Mouse (Mus musculus) intestine, embryonic 15.5 days (tissue): ENCODE measurements around the gene Tgfbr3l. TPM values are rescaled to one million over a fixed set of nuclear protein-coding genes. Genes with fewer than 3 reads are reported as not detected.

ENCODE experiments used
- ATAC-seq: fragments of 200-750 bp; cut with Nextera tagmentation; 2 replicates; pipeline ENCODE4 v1.8.0; 2017; ENCODE audit warnings: moderate TSS enrichment, moderate library complexity
- H3K27ac ChIP-seq: fragments of 300-500 bp; sonication (generic); 2 replicates; pipeline ENCODE4 v1.5.1; 2015; ENCODE audit warnings: mild to moderate bottlenecking, inconsistent platforms
- H3K27me3 ChIP-seq: fragments of 300-500 bp; sonication (generic); replicated peaks from 2 replicates; pipeline ENCODE4 v1.6.1; 2015; ENCODE audit warnings: inconsistent platforms
- H3K36me3 ChIP-seq: fragments of 300-500 bp; sonication (generic); 2 replicates; pipeline ENCODE4 v1.6.1; 2015; ENCODE audit warnings: inconsistent platforms
- H3K4me1 ChIP-seq: fragments of 300-500 bp; sonication (generic); replicated peaks from 2 replicates; pipeline ENCODE4 v1.6.1; 2015; ENCODE audit warnings: inconsistent platforms
- H3K4me2 ChIP-seq: fragments of 300-500 bp; sonication (generic); replicated peaks from 2 replicates; pipeline ENCODE4 v1.6.1; 2015; ENCODE audit warnings: mild to moderate bottlenecking, inconsistent platforms
- H3K4me3 ChIP-seq: fragments of 300-500 bp; sonication (generic); replicated peaks from 2 replicates; pipeline ENCODE4 v1.5.1; 2015; ENCODE audit warnings: inconsistent platforms
- H3K9ac ChIP-seq: fragments of 300-500 bp; sonication (generic); 2 replicates; pipeline ENCODE4 v1.6.1; 2015; ENCODE audit warnings: inconsistent platforms
- H3K9me3 ChIP-seq: fragments of 300-500 bp; sonication (generic); 2 replicates; pipeline ENCODE4 v1.6.1; 2016; ENCODE audit warnings: inconsistent platforms
- WGBS: fragments of 180-500 bp; shearing (Covaris S2); methylation state at CpG from one replicate; pipeline ENCODE4 v1.1.7; 2015; 5-methylcytosine and 5-hydroxymethylcytosine counted together
- polyA plus RNA-seq: library from polyadenylated mRNA; unstranded; fragments of >200 nt; fragmentation: Nextera tagmentation; extraction: Ambion mirVana; gene quantifications from 2 replicates; pipeline ENCODE4 v1.2.1, GENCODE M21; 2015

Gene Tgfbr3l
- polyA plus RNA-seq = 2.3 and 3.0 TPM in 2 replicates

DNA sequence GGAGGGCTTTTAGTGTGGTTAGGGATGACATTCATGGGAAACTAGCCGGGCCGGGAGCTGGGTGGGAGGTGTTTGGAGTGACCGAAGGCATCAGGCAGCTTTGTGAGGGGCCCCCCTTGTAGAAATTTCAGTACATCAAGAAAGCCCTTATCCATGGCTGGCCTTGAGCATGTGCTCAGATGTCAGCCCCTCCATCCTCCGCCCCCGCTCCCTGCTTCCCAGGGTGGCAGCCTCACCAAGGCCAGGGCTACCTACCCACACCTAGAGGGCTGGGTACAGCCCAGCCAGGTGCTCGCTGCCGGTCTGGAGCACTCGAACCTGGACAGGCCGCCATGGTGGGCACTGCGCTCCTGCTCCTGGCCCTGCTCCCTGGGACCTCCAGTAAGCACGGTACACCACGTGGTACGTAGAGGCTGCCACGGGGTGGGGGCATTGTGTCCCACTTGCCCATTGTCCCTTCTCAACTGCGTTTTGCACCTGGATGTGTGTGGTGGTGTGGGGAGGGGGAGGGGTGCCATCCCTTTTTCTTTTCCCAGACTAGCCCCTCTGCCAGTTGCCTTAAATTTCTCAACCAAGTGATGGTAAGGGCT is at the start of gene Tgfbr3l:
Gene Tgfbr3l, plus strand, starts transcription at position 264 of the 590 bp plus-strand sequence.
- 77% methylated on average over 15 of the region's 15 CpGs for WGBS

GRCm38 (mm10) chr8:4201321-4201720 is 46.7 kb upstream of the Tgfbr3l start:
- H3K36me3 ChIP-seq = no peaks in the 10 kb centered on the region
- peaks cover 10% of the 10 kb centered on the region for H3K4me1 ChIP-seq
- no peaks in the 10 kb centered on the region for H3K27me3 ChIP-seq
- no peaks in the 10 kb centered on the region for H3K9me3 ChIP-seq
- H3K4me3 ChIP-seq = no peak overlapping the region
- H3K9ac ChIP-seq = no peak overlapping the region
- no peak for ATAC-seq
- H3K4me2 ChIP-seq = no peak overlapping the region
- 63% methylated on average over 2 of the region's 2 CpGs for WGBS
- H3K27ac ChIP-seq = no peak overlapping the region

More for the DNA sequence above, at the start of gene Tgfbr3l:
- Histone ChIP-seq H3K36me3 (peaks cover 46% of the 10 kb centered on the region), H3K4me3 (no peak within 1 kb of the TSS), H3K9me3 (no peaks in the 10 kb centered on the region), H3K27me3 (no peaks in the 10 kb centered on the region), H3K9ac (no peak within 1 kb of the TSS), H3K4me2 (peak within 1 kb of the TSS; percentile 14; the same call in 1 of the 2 replicates), H3K4me1 (peaks cover 19% of the 10 kb centered on the region), H3K27ac (0 out of 2 replicates have a peak within 1 kb of the TSS, but pooled peaks have one; percentile 27)
- no peak for ATAC-seq

- H3K4me1 ChIP-seq = peaks cover 21% of the 10 kb centered on the region
- H3K27ac ChIP-seq = no peak overlapping the region
- H3K4me2 ChIP-seq = peak overlapping the region; percentile 46
- ATAC-seq = peak; percentile 46; the same call in 1 of the 2 replicates
- 0 out of 2 replicates have a peak overlapping the region, but pooled peaks have one; percentile 7 for H3K4me3 ChIP-seq
- 41% methylated on average over 38 of the region's 38 CpGs for WGBS
- no peaks in the 10 kb centered on the region for H3K27me3 ChIP-seq
- no peaks in the 10 kb centered on the region for H3K9me3 ChIP-seq
- H3K9ac ChIP-seq = 0 out of 2 replicates have a peak overlapping the region, but pooled peaks have one; percentile 1
- H3K36me3 ChIP-seq = peaks cover 9% of the 10 kb centered on the region; the same call in 1 of the 2 replicates
Observed at GRCm38 (mm10) chr8:4205246-4206123, 42.5 kb upstream of the Tgfbr3l start.

GRCm38 (mm10) chr8:4206182-4207015 is 41.6 kb upstream of the Tgfbr3l start:
- 22% methylated on average over 44 of the region's 44 CpGs for WGBS
- peak overlapping the region; percentile 7; the same call in 1 of the 2 replicates for H3K4me3 ChIP-seq
- no peaks in the 10 kb centered on the region for H3K9me3 ChIP-seq
- peaks cover 9% of the 10 kb centered on the region; the same call in 1 of the 2 replicates for H3K36me3 ChIP-seq
- ATAC-seq = peak; percentile 65
- H3K9ac ChIP-seq = 0 out of 2 replicates have a peak overlapping the region, but pooled peaks have one; percentile 1
- H3K27me3 ChIP-seq = no peaks in the 10 kb centered on the region
- H3K4me2 ChIP-seq = peak overlapping the region; percentile 46
- H3K27ac ChIP-seq = peak overlapping the region; percentile 48
- H3K4me1 ChIP-seq = peaks cover 21% of the 10 kb centered on the region

DNA sequence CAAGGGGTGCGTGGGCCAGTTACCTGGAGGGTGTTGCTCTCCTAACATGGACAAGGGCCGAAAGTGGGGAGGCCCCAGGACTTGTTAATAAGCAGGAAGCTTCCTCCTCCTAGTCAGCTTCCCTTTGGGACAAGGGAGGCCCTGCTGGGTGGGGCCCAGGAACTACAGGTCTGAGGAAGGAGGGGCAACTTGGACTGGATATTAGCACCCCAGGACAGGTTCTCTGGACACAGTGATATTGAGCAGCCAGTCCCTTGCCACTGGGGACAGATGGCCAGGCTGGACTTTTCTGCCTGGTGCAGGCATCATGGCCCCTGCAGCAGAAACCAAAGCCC is 41.0 kb upstream of the Tgfbr3l start:
- peaks cover 9% of the 10 kb centered on the region; the same call in 1 of the 2 replicates for H3K36me3 ChIP-seq
- WGBS = 40% methylated on average over 2 of the region's 2 CpGs
- no peaks in the 10 kb centered on the region for H3K27me3 ChIP-seq
- H3K4me2 ChIP-seq = peak overlapping the region; percentile 46
- peaks cover 21% of the 10 kb centered on the region for H3K4me1 ChIP-seq
- 0 out of 2 replicates have a peak overlapping the region, but pooled peaks have one; percentile 7 for H3K4me3 ChIP-seq
- peak; percentile 64 for ATAC-seq
- no peaks in the 10 kb centered on the region for H3K9me3 ChIP-seq
- no peak overlapping the region for H3K9ac ChIP-seq
- peak overlapping the region; percentile 48 for H3K27ac ChIP-seq

- Histone ChIP-seq H3K4me1 (peaks cover 44% of the 10 kb centered on the region), H3K4me2 (no peak overlapping the region), H3K9ac (no peak overlapping the region), H3K36me3 (peaks cover 9% of the 10 kb centered on the region; the same call in 1 of the 2 replicates), H3K27ac (no peak overlapping the region), H3K27me3 (peaks cover 7% of the 10 kb centered on the region), H3K9me3 (no peaks in the 10 kb centered on the region), H3K4me3 (no peak overlapping the region)
- 76% methylated on average over 6 of the region's 6 CpGs for WGBS
- no peak for ATAC-seq
Observed at GRCm38 (mm10) chr8:4211097-4211496, 36.9 kb upstream of the Tgfbr3l start.

DNA sequence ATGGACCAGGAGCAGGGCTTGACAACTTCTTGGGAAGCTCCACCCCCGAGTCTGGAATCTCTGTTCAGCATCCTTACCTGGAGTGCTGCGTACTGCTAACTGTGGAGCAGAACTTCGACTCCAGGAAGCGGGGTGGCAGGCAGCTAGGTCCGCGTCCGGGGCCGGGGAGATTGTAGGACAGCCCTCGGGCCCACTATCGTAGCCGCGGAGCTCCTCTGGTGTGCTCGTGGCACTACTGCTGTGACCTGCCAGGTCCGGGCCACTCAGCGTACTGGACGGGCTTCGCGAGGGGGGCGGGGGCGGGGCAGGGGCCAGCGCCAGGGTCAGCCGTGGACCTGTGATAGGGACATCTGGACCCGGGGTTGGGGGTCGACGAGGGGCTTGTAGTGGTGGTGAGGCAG is 35.2 kb upstream of the Tgfbr3l start:
- Histone ChIP-seq H3K9me3 (no peaks in the 10 kb centered on the region), H3K9ac (peak overlapping the region; percentile 56), H3K27me3 (peaks cover 22% of the 10 kb centered on the region), H3K27ac (0 out of 2 replicates have a peak overlapping the region, but pooled peaks have one; percentile 56), H3K4me1 (peaks cover 45% of the 10 kb centered on the region), H3K36me3 (peaks cover 9% of the 10 kb centered on the region; the same call in 1 of the 2 replicates), H3K4me3 (peak overlapping the region; percentile 47), H3K4me2 (peak overlapping the region; percentile 96)
- ATAC-seq = peak; percentile 16
- WGBS = 1% methylated on average over 25 of the region's 25 CpGs

DNA sequence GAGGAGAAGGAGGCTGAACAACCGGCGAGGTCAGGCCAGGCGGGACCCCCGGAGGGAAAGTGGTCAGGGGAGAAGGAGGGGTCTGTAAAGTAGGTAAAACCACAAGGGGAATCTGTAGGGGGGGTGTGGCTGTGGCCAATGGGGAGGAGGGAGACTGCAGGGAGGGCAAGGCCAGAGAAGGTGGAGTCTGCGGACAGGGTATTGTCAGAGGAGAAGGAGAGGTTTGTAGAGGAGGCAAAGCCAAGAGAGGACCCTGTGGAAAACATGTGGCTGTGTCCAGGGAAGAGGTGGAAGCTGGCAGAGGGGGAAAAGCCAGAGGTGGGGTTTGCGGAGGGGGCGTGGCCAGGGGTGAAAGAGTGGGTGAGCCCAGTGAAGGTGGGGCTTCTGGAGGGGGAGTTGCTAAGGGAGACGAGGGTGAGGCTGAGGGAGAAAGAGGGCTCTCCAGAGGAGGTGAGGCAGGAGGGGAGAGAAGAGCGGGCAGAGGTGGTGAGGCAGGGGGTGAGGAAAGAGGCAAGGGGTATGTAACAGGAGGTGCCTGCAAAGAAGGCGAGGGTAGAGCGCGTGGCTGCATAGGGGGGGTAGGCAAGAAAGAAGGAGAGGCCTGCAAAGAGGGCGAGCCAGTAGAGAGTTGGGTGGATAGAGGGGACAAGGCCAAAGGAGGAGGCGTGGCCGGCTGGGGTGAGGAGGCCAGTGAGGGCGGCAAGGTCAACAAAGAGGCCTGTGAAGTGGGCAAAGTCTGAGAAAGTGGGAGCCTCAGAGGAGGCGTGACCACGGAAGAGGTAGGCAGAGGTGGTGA is 34.6 kb upstream of the Tgfbr3l start:
- Histone ChIP-seq H3K27me3 (peaks cover 23% of the 10 kb centered on the region), H3K4me3 (peak overlapping the region; percentile 47), H3K36me3 (peaks cover 9% of the 10 kb centered on the region; the same call in 1 of the 2 replicates), H3K4me1 (peaks cover 45% of the 10 kb centered on the region), H3K4me2 (peak overlapping the region; percentile 96), H3K27ac (peak overlapping the region; percentile 81), H3K9ac (peak overlapping the region; percentile 56), H3K9me3 (no peaks in the 10 kb centered on the region)
- WGBS = 5% methylated on average over 18 of the region's 18 CpGs
- peak; percentile 76 for ATAC-seq

DNA sequence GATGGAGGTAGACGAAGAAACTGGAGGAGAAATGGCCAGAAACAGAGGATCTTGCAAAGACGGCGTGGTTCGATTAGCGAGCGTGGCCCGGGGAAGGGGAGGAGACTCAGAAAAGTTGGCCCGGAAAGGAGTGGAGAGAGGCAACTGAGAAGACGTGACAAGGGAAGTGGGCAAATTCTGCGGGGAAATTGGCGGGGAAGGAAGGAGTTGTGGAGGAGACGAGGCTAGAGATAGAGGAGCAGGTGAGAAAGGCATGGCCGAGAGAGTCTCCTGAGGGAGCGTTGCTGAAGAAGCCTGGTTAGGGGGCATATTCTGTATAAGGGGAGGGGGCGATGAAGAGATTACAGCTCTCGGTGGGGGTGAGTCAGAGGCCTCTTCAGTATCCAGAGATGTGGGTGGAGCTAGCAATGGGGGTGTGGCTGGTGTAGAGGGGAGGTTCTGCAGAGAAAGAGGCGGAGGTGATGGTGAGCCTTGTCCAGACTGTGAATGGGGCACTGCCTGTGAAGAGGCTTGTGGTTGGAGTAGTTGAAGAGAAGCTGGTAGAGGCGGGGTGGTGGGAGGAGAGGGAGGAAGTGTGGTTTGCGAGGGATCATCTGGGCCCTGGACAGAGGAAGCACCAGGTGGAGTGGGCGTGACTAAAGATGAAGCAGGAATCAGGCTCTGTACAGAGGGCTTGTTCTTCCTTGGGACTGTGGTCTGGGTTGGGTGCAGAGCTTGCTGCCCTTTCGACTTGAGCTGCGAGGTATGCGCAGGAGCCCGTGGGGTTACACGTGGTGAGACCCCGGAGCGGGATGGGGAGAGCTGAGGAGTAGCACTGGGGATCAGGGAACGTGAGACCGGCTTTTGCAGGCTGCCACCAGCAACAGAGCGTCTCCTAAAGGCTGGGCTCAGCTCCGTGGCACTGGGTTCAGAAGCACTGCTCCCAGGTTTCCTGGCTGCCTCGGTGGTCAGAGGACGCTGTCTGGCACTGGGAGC is 33.7 kb upstream of the Tgfbr3l start:
- peaks cover 45% of the 10 kb centered on the region for H3K4me1 ChIP-seq
- peak overlapping the region; percentile 96 for H3K4me2 ChIP-seq
- ATAC-seq = peak; percentile 80
- peaks cover 23% of the 10 kb centered on the region for H3K27me3 ChIP-seq
- no peaks in the 10 kb centered on the region for H3K9me3 ChIP-seq
- H3K36me3 ChIP-seq = peaks cover 7% of the 10 kb centered on the region; the same call in 1 of the 2 replicates
- peak overlapping the region; percentile 56; the same call in 1 of the 2 replicates for H3K9ac ChIP-seq
- H3K4me3 ChIP-seq = peak overlapping the region; percentile 47
- peak overlapping the region; percentile 81 for H3K27ac ChIP-seq
- WGBS = 8% methylated on average over 33 of the region's 33 CpGs

- H3K9ac ChIP-seq = peak overlapping the region; percentile 57; the same call in 1 of the 2 replicates
- H3K27me3 ChIP-seq = peaks cover 23% of the 10 kb centered on the region
- peaks cover 45% of the 10 kb centered on the region for H3K4me1 ChIP-seq
- H3K36me3 ChIP-seq = no peaks in the 10 kb centered on the region
- peak overlapping the region; percentile 97 for H3K4me2 ChIP-seq
- H3K9me3 ChIP-seq = no peaks in the 10 kb centered on the region
- ATAC-seq = no peak
- H3K27ac ChIP-seq = no peak overlapping the region
- peak overlapping the region; percentile 49 for H3K4me3 ChIP-seq
- 9% methylated on average over 18 of the region's 18 CpGs for WGBS
Observed at GRCm38 (mm10) chr8:4216296-4216695, 31.7 kb upstream of the Tgfbr3l start.
